Mouse (Mus musculus) brain, embryonic 14.5 days (tissue): Measurements from ENCODE around the gene 1700015G11Rik. TPM values are rescaled to one million over a fixed set of nuclear protein-coding genes. Genes with fewer than 3 reads are reported as not detected.

Source experiments
- DNase-seq: peaks from one replicate; pipeline ENCODE4 v3.0.0-alpha.2; 2011; ENCODE audit warnings: low read depth
- CTCF ChIP-seq: fragments of 200-500 bp; IDR thresholded peaks from 2 replicates; pipeline ENCODE4 v1.5.1; 2012; ENCODE audit warnings: inconsistent platforms, mild to moderate bottlenecking, moderate library complexity, borderline replicate concordance; ENCODE audit not compliant: insufficient read depth, insufficient read length; ENCODE audit errors: extremely low read depth
- POLR2A ChIP-seq: fragments of 200-500 bp; IDR thresholded peaks from 2 replicates; pipeline ENCODE4 v1.6.1; 2012; ENCODE audit warnings: mild to moderate bottlenecking, inconsistent platforms, borderline replicate concordance; ENCODE audit not compliant: poor library complexity, insufficient read depth, insufficient read length, severe bottlenecking; ENCODE audit errors: extremely low read depth
- polyA plus RNA-seq: library from polyadenylated mRNA; depleted of rRNA; stranded (reverse); fragments of >200 nt; gene quantifications from 2 replicates; pipeline ENCODE4 v1.2.3, GENCODE M21; 2012; rRNA removed

1700015G11Rik gene
- polyA plus RNA-seq, 1 experiment = not detected

- no peak for DNase-seq
- TF ChIP-seq POLR2A (no peak), CTCF (no peak)
These were observed 24.5 kb downstream of the 1700015G11Rik start for GRCm38 (mm10) chr7:51991020-51991419.

GRCm38 (mm10) chr7:51986909-51987308 is 28.6 kb downstream of the 1700015G11Rik start:
- TF ChIP-seq POLR2A (no peak), CTCF (no peak)
- DNase-seq = no peak

GRCm38 (mm10) chr7:51985763-51986162 is 29.8 kb downstream of the 1700015G11Rik start:
- no peak for TF ChIP-seq CTCF
- no peak for TF ChIP-seq POLR2A
- DNase-seq = no peak

DNA sequence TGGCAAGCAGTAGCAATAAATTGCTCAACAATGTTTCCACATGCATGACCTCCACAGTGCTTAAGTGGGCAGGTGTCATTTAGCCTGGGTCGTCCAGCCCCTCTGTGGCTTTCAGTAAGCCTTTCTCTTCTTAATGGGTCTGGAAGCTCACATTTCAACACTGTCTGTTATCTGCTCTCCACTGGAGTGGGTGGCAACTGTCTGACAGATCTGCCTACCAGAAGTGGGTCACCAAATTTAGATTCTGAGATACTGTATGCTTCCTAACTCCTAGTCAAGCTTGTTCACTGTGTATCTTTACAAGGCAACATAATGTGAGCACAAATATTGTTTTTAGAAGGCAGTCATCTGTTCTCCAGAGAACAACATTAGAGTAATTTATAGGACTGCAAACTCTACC is 33.2 kb downstream of the 1700015G11Rik start:
- DNase-seq = no peak
- TF ChIP-seq POLR2A = no peak
- no peak for TF ChIP-seq CTCF

GRCm38 (mm10) chr7:51979271-51979670 is 36.3 kb downstream of the 1700015G11Rik start:
- TF ChIP-seq POLR2A (no peak), CTCF (peak; percentile 57; the same call in 1 of the 2 replicates)
- peak; percentile 52 for DNase-seq

DNA sequence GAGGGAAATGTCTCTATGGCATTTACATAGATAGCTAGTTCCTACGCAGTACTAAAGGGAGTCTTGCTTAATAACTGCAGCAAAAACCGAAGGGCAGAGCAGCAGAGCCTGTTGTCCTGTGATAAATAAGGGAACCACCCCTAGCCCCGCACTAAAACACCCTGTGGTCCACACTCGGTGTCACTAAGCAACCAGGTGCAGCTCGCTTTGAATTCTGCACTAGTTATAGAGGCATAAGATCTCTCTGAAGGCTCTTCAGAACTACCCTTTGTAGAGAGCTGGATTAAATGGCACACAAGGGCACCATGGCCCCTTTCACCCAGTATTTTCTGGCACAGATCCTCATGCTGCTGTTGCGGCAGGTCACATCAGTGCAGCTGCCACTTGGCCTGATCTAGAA is 40.3 kb downstream of the 1700015G11Rik start:
- DNase-seq = peak; percentile 71
- TF ChIP-seq POLR2A = no peak
- TF ChIP-seq CTCF = no peak

- DNase-seq = no peak
- TF ChIP-seq CTCF (no peak), POLR2A (no peak)
These were observed 42.0 kb downstream of the 1700015G11Rik start for GRCm38 (mm10) chr7:51973526-51973925.

DNA sequence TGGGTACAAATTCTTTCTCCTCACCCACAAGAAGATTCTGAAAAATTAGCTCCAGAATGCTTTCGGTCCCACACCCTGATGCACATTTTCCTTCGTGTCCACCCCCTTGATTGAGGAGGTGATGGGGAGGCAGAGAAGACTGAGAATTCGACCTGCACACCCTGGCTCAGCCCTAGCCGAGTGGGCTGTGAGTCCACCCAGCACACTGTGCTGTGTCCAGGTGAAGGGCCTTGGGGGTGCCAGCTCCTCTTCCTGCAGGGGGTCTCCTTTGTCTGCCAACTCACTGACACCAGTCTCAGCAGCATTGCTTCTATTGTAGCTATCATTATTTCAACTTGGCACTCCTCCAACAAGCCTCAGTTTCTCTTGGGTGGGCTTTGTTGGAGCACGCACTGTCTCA is 42.4 kb downstream of the 1700015G11Rik start:
- DNase-seq = no peak
- TF ChIP-seq POLR2A (no peak), CTCF (no peak)

DNA sequence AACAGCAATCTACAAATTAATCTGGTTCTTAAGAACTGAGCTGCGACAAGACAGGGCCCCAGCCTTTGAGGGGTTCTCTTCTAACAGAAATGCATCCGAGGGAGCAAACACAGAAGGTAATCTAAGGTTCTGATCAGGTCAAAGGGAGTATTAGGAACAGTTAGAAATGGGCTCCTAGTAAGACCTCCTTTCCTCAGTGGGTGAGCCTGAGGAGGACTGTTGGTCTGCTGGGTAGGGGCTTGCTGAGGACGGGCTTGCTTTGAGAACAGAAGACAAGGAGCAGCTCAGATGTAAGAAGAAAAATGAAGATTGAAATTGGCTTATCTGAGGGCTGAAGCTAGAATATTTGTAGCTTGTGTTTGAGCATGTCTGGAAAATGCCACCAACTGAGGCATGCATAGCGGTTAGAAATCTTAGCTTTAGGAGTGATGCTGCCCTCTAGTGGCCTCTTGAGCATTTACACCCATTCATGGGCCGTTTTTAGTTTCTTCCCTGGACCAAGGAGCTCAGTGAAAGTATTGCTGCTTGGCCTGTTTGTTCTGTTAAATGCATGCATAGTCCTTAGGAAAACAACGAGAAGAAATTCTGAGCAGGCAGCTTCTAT is 43.2 kb downstream of the 1700015G11Rik start:
- peak; percentile 92 for DNase-seq
- peak; percentile 80; the same call in 1 of the 2 replicates for TF ChIP-seq CTCF
- TF ChIP-seq POLR2A = no peak

DNA sequence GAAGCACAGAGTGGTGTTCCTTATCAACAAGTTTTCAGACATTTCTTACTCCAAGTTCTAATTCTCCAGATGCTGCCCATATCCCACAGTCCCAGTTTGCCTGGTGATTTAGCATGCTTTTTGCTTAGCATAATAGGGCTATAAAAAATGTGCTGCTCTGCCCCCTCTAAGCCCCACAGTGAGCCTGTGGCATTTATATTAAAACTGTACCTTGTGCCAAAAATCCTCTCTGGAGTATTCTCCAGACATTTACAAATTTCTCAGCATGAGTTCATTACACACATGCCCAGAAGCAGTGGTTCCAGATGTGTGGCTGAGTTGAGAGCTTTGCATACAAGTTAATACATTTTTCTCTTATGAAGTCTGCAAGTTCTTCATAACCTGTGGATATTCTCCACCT is 46.1 kb downstream of the 1700015G11Rik start:
- DNase-seq = no peak
- TF ChIP-seq POLR2A (no peak), CTCF (no peak)

- DNase-seq = no peak
- TF ChIP-seq CTCF = no peak
- TF ChIP-seq POLR2A = no peak
These were observed 47.9 kb downstream of the 1700015G11Rik start for GRCm38 (mm10) chr7:51967581-51967980.

- DNase-seq = no peak
- TF ChIP-seq CTCF (no peak), POLR2A (no peak)
These were observed 50.8 kb downstream of the 1700015G11Rik start for GRCm38 (mm10) chr7:51964681-51965080.

GRCm38 (mm10) chr7:51962219-51962952 is 53.1 kb downstream of the 1700015G11Rik start:
- TF ChIP-seq POLR2A (no peak), CTCF (no peak)
- peak; percentile 61 for DNase-seq

Other genes starting within 250 kb of the 1700015G11Rik start
- gene Gas2, start 153.7 kb downstream of the 1700015G11Rik start, polyA plus RNA-seq = 12.5 and 14.3 TPM in 2 replicates
- 10.0 and 15.3 TPM in 2 replicates for gene Fancf, start 153.5 kb downstream of the 1700015G11Rik start, polyA plus RNA-seq
- gene Svip, start 9.7 kb downstream of the 1700015G11Rik start, polyA plus RNA-seq = 13.9 and 16.5 TPM in 2 replicates